Mouse (Mus musculus) layer of hippocampus, postnatal 36 days (tissue): ENCODE measurements at regions not wholly inside any gene's neighbourhood (a gene's known extent, or its start where the extent isn't known, plus 50 kb on each side); places are given as distances from the start of the nearest gene placed in this dataset.

Experiments
- DNase-seq, 2 experiments: peaks; one replicate each; pipeline ENCODE4 v3.0.0; 2022

- no peak for DNase-seq
Measured at GRCm38 (mm10) chr5:126337884-126338283, 806.3 kb downstream of the Tmem132b start.

GRCm38 (mm10) chr5:126343570-126343969, 812.0 kb downstream of the Tmem132b start:
- no peak for DNase-seq

GRCm38 (mm10) chr5:126350936-126351335, 819.4 kb downstream of the Tmem132b start:
- DNase-seq, result no peak

GRCm38 (mm10) chr5:126369436-126369835, 837.9 kb downstream of the Tmem132b start:
- DNase-seq, result no peak

- no peak for DNase-seq
Measured at GRCm38 (mm10) chr5:126392306-126392705, 849.3 kb upstream of the Tmem132c start.

GRCm38 (mm10) chr5:126395331-126395730, 846.3 kb upstream of the Tmem132c start:
- peak; percentile 2 to 4 for DNase-seq

GRCm38 (mm10) chr5:126431748-126432147, 809.9 kb upstream of the Tmem132c start:
- DNase-seq, result no peak

GRCm38 (mm10) chr5:126438696-126439095, 802.9 kb upstream of the Tmem132c start:
- no peak for DNase-seq

- DNase-seq, result no peak
Measured at GRCm38 (mm10) chr5:126440516-126440915, 801.1 kb upstream of the Tmem132c start.

GRCm38 (mm10) chr5:126475761-126476160, 765.8 kb upstream of the Tmem132c start:
- DNase-seq, result no peak

- no peak for DNase-seq
Measured at GRCm38 (mm10) chr5:126522076-126522475, 719.5 kb upstream of the Tmem132c start.

GRCm38 (mm10) chr5:126525863-126526262, 715.7 kb upstream of the Tmem132c start:
- DNase-seq, result peak; percentile 43 to 57

- no peak for DNase-seq
Measured at GRCm38 (mm10) chr5:126530806-126531527, 710.6 kb upstream of the Tmem132c start.

- no peak for DNase-seq
Measured at GRCm38 (mm10) chr5:126531528-126531894, 710.1 kb upstream of the Tmem132c start.

GRCm38 (mm10) chr5:126531975-126532374, 709.6 kb upstream of the Tmem132c start:
- no peak for DNase-seq

GRCm38 (mm10) chr5:126538072-126538471, 703.5 kb upstream of the Tmem132c start:
- DNase-seq, result no peak

- DNase-seq, result peak in 1 of 2 experiments; percentile 12
Measured at GRCm38 (mm10) chr5:126544261-126544976, 697.2 kb upstream of the Tmem132c start.

- no peak for DNase-seq
Measured at GRCm38 (mm10) chr5:126547841-126548240, 693.8 kb upstream of the Tmem132c start.

GRCm38 (mm10) chr5:126551676-126552075, 689.9 kb upstream of the Tmem132c start:
- peak; percentile 5 to 18 for DNase-seq

GRCm38 (mm10) chr5:126559011-126559410, 682.6 kb upstream of the Tmem132c start:
- no peak for DNase-seq

GRCm38 (mm10) chr5:126565817-126566216, 675.8 kb upstream of the Tmem132c start:
- no peak for DNase-seq

- DNase-seq, result no peak
Measured at GRCm38 (mm10) chr5:126566226-126566625, 675.4 kb upstream of the Tmem132c start.

- no peak for DNase-seq
Measured at GRCm38 (mm10) chr5:126573766-126574165, 667.8 kb upstream of the Tmem132c start.

- no peak for DNase-seq
Measured at GRCm38 (mm10) chr5:126597786-126598330, 643.8 kb upstream of the Tmem132c start.
